Mouse (Mus musculus) MEL (cell line): ENCODE measurements at regions not wholly inside any gene's neighbourhood (a gene's known extent, or its start where the extent isn't known, plus 50 kb on each side); places are given as distances from the start of the nearest gene placed in this dataset.

Experiments used
- DNase-seq: peaks from one replicate; pipeline ENCODE4 v3.0.0; 2011; ENCODE audit warnings: low read depth, low spot score
- H3K27ac ChIP-seq: 2 replicates; pipeline ENCODE4 v1.5.1; 2012; ENCODE audit warnings: low read depth, mild to moderate bottlenecking, control low read depth, low read length, moderate library complexity; ENCODE audit not compliant: control insufficient read depth
- H3K27me3 ChIP-seq, 2 experiments: fragments of 150-350 bp in 1 of 2; sonication (generic) in 1 of 2; 2 replicates each; pipeline ENCODE4 v1.6.1; 2012; ENCODE audit warnings: low read length in 2 of 2, mild to moderate bottlenecking in 2 of 2, improper control_type of control experiment in 1 of 2, moderate library complexity in 1 of 2; ENCODE audit not compliant: insufficient read depth in 2 of 2, control insufficient read depth in 1 of 2
- H3K36me3 ChIP-seq, 2 experiments: 2 replicates each; pipeline ENCODE4 v1.6.1; 2012 to 2014; ENCODE audit warnings: low read length in 2 of 2, improper control_type of control experiment in 1 of 2, inconsistent platforms in 1 of 2, mild to moderate bottlenecking in 1 of 2; ENCODE audit not compliant: insufficient read depth in 2 of 2, control insufficient read depth in 1 of 2
- H3K4me1 ChIP-seq, 2 experiments: fragments of 150-350 bp in 1 of 2; sonication (generic) in 1 of 2; 2 replicates each; pipeline ENCODE4 v1.6.1; 2012; ENCODE audit warnings: low read length in 2 of 2, improper control_type of control experiment in 1 of 2, mild to moderate bottlenecking in 1 of 2; ENCODE audit not compliant: insufficient read depth in 2 of 2, control insufficient read depth in 1 of 2
- H3K4me3 ChIP-seq, 2 experiments: fragments of 150-350 bp in 1 of 2; sonication (generic) in 1 of 2; 2 replicates each; pipeline ENCODE4 v1.5.1; 2012; ENCODE audit warnings: low read depth in 2 of 2, low read length in 2 of 2, mild to moderate bottlenecking in 2 of 2, moderate library complexity in 2 of 2, control low read depth in 1 of 2, improper control_type of control experiment in 1 of 2; ENCODE audit not compliant: control insufficient read depth in 1 of 2, insufficient read depth in 1 of 2
- H3K79me2 ChIP-seq: 2 replicates; pipeline ENCODE4 v1.6.1; 2012; ENCODE audit warnings: mild to moderate bottlenecking, low read length, moderate library complexity; ENCODE audit not compliant: control insufficient read depth, poor library complexity, insufficient read depth
- H3K9ac ChIP-seq: 2 replicates; pipeline ENCODE4 v1.6.1; 2012; ENCODE audit warnings: low read depth, mild to moderate bottlenecking, control low read depth, low read length, moderate library complexity; ENCODE audit not compliant: control insufficient read depth, poor library complexity, severe bottlenecking
- H3K9me3 ChIP-seq: fragments of 150-350 bp; sonication (generic); replicated peaks from 2 replicates; pipeline ENCODE4 v1.6.1; 2012; ENCODE audit warnings: mild to moderate bottlenecking, low read length, improper control_type of control experiment, moderate library complexity; ENCODE audit not compliant: insufficient read depth
- CHD1 ChIP-seq: IDR thresholded peaks from 2 replicates; pipeline ENCODE4 v1.6.1; 2012; ENCODE audit warnings: low read depth, mild to moderate bottlenecking, inconsistent platforms, low read length, improper control_type of control experiment
- CHD2 ChIP-seq: IDR thresholded peaks from 2 replicates; pipeline ENCODE4 v1.6.1; 2011; ENCODE audit warnings: low read length, improper control_type of control experiment
- E2F4 ChIP-seq: IDR thresholded peaks from 2 replicates; pipeline ENCODE4 v1.6.1; 2011; ENCODE audit warnings: low read depth, low read length, improper control_type of control experiment, borderline replicate concordance
- HCFC1 ChIP-seq: IDR thresholded peaks from 2 replicates; pipeline ENCODE4 v1.6.1; 2012; ENCODE audit warnings: low read depth, mild to moderate bottlenecking, inconsistent platforms, low read length, improper control_type of control experiment, moderate library complexity
- JUND ChIP-seq: IDR thresholded peaks from 2 replicates; pipeline ENCODE4 v1.6.1; 2011; ENCODE audit warnings: low read depth, mild to moderate bottlenecking, improper control_type of control experiment, low read length
- MAX ChIP-seq: IDR thresholded peaks from 2 replicates; pipeline ENCODE4 v1.6.1; 2011; ENCODE audit warnings: low read length, improper control_type of control experiment
- MAZ ChIP-seq: IDR thresholded peaks from 2 replicates; pipeline ENCODE4 v1.6.1; 2012; ENCODE audit warnings: low read depth, mild to moderate bottlenecking, inconsistent platforms, low read length, improper control_type of control experiment
- MYC ChIP-seq: IDR thresholded peaks from 2 replicates; pipeline ENCODE4 v1.6.1; 2011; ENCODE audit warnings: low read depth, mild to moderate bottlenecking, low read length, improper control_type of control experiment, moderate library complexity
- NELFE ChIP-seq: IDR thresholded peaks from 2 replicates; pipeline ENCODE4 v1.6.1; 2011; ENCODE audit warnings: low read depth, low read length, improper control_type of control experiment
- POLR2A ChIP-seq, 2 experiments: IDR thresholded peaks; 2 replicates each; pipeline ENCODE4 v1.6.1; 2011 to 2012; ENCODE audit warnings: low read length in 2 of 2, mild to moderate bottlenecking in 2 of 2, control low read depth in 1 of 2, improper control_type of control experiment in 1 of 2, low read depth in 1 of 2, moderate library complexity in 1 of 2; ENCODE audit not compliant: control insufficient read depth in 1 of 2, insufficient read depth in 1 of 2, poor library complexity in 1 of 2
- POLR2AphosphoS5 ChIP-seq: IDR thresholded peaks from 2 replicates; pipeline ENCODE4 v1.6.1; 2012; ENCODE audit warnings: low read depth, borderline replicate concordance, mild to moderate bottlenecking, inconsistent platforms, low read length, moderate library complexity, mixed read lengths
- RAD21 ChIP-seq: IDR thresholded peaks from 2 replicates; pipeline ENCODE4 v1.6.1; 2011; ENCODE audit warnings: mild to moderate bottlenecking, low read depth, low read length, improper control_type of control experiment
- TBP ChIP-seq: IDR thresholded peaks from 2 replicates; pipeline ENCODE4 v1.8.0; 2011; ENCODE audit warnings: low read depth, low read length, improper control_type of control experiment
- TCF12 ChIP-seq: IDR thresholded peaks from 2 replicates; pipeline ENCODE4 v1.6.1; 2014; ENCODE audit warnings: low read depth, mild to moderate bottlenecking, inconsistent platforms, low read length, improper control_type of control experiment, moderate library complexity
- UBTF ChIP-seq: IDR thresholded peaks from 2 replicates; pipeline ENCODE4 v1.6.1; 2012; ENCODE audit warnings: low read depth, mild to moderate bottlenecking, inconsistent platforms, low read length, improper control_type of control experiment, moderate library complexity, borderline replicate concordance; ENCODE audit not compliant: insufficient read depth
- USF1 ChIP-seq: IDR thresholded peaks from 2 replicates; pipeline ENCODE4 v1.6.1; 2014; ENCODE audit warnings: low read depth, mild to moderate bottlenecking, inconsistent platforms, low read length, improper control_type of control experiment, moderate library complexity
- USF2 ChIP-seq, 2 experiments: IDR thresholded peaks; 2 replicates each; pipeline ENCODE4 v1.6.1; 2011 to 2012; ENCODE audit warnings: improper control_type of control experiment in 2 of 2, low read length in 2 of 2, borderline replicate concordance in 1 of 2, inconsistent platforms in 1 of 2, low read depth in 1 of 2, mild to moderate bottlenecking in 1 of 2; ENCODE audit not compliant: insufficient read depth in 1 of 2
- ZC3H11A ChIP-seq: IDR thresholded peaks from 2 replicates; pipeline ENCODE4 v1.6.1; 2012; ENCODE audit warnings: low read depth, mild to moderate bottlenecking, inconsistent platforms, low read length, improper control_type of control experiment

DNA sequence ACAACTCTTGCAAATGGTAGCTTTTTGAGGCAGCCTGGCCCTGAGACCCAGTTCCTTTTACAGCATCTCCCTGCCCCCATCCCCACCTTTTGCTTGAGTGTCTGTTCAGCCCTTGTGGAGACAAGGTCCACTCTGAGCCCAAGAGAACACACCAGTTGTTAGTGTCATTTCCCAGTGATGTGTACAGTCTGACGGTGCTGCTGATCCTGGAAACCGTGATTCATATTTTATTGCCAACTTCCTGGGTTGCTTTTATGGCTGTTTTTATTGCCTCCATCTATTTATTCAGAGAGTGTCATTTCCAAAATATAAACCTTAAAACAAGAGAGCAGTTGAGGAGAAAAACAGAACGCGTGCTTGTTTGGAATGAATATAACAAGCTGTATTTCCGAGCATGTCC is 309.6 kb upstream of the Isl1 start:
- Histone ChIP-seq H3K9ac (no peak overlapping the region), H3K9me3 (no peaks in the 10 kb centered on the region), H3K4me3 (no peak overlapping the region), H3K27ac (no peak overlapping the region), H3K4me1 (no peaks in the 10 kb centered on the region), H3K36me3 (no peaks in the 10 kb centered on the region), H3K27me3 (no peaks in the 10 kb centered on the region), H3K79me2 (no peaks in the 10 kb centered on the region)
- no peak for TF ChIP-seq NELFE
- TF ChIP-seq JUND = no peak
- no peak for DNase-seq

DNA sequence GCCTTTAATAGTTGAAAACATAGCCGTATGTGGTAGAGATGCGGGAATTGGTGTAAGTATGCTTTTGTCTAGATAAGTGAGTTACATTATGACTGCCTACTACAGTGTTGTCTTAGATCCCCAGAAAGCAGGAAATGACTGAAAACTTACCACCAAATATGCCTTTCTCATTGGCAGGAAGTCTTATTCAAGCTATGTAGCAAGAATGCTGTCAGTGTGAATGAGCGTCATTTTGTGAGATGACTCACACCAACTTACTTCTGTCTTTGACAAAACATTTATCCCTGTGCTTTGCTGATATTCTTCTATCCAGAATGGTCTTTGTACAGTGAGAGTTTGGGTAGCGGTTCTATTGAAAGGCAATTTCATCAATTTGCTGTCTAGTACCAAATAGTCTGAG is 286.9 kb upstream of the Isl1 start:
- Histone ChIP-seq H3K4me1 (no peaks in the 10 kb centered on the region), H3K27ac (no peak overlapping the region)

DNA sequence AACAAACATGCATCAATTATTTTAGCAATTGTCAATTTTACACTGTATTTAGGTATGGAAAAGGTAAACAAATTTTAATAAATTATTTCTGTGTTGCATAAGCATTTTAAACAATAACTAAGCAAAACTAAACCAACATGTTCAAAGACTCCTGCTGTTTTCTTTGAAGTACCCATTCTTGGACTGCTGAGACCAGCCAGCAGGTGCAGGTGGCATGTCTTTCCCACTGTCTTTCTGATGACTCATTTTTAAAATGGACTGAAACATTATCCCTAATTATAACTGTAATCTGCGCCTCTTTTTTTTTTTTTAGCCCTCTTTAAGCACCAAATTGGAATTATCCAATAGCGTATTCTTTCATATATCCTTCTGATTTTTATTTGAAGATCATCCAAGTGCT is 286.0 kb upstream of the Isl1 start:
- H3K9me3 ChIP-seq = no peaks in the 10 kb centered on the region
- no peaks in the 10 kb centered on the region for H3K79me2 ChIP-seq
- no peaks in the 10 kb centered on the region for H3K36me3 ChIP-seq
- H3K27ac ChIP-seq = no peak overlapping the region
- TF ChIP-seq ZC3H11A (no peak), CHD2 (no peak), HCFC1 (no peak), POLR2AphosphoS5 (no peak), TCF12 (no peak), UBTF (no peak), POLR2A (IDR thresholded peaks at IDR 0.05; ENCODE audit: control insufficient read depth in 1 of 2, insufficient read depth in 1 of 2, low read depth in 1 of 2, low read length in 2 of 2, poor library complexity in 1 of 2) (no peak), TBP (no peak), RAD21 (no peak), MYC (no peak), JUND (no peak)
- no peaks in the 10 kb centered on the region for H3K27me3 ChIP-seq
- DNase-seq = no peak
- no peak overlapping the region for H3K9ac ChIP-seq
- H3K4me3 ChIP-seq = no peak overlapping the region
- no peaks in the 10 kb centered on the region for H3K4me1 ChIP-seq

More for the DNA sequence above, 286.9 kb upstream of the Isl1 start:
- H3K9ac ChIP-seq = no peak overlapping the region
- H3K9me3 ChIP-seq = no peaks in the 10 kb centered on the region
- no peaks in the 10 kb centered on the region for H3K36me3 ChIP-seq
- no peak for TF ChIP-seq MAX
- no peak for TF ChIP-seq USF2 (IDR thresholded peaks at IDR 0.05; ENCODE audit: borderline replicate concordance in 1 of 2, insufficient read depth in 1 of 2, low read depth in 1 of 2, low read length in 2 of 2)
- no peak for TF ChIP-seq MAZ
- no peak for TF ChIP-seq CHD1
- no peak for TF ChIP-seq USF1
- TF ChIP-seq POLR2A (IDR thresholded peaks at IDR 0.05; ENCODE audit: control insufficient read depth in 1 of 2, insufficient read depth in 1 of 2, low read depth in 1 of 2, low read length in 2 of 2, poor library complexity in 1 of 2) = no peak
- no peak for TF ChIP-seq NELFE
- TF ChIP-seq E2F4 = no peak
- TF ChIP-seq, all 39 proteins: peak for 0
- DNase-seq = no peak
- Histone ChIP-seq H3K4me3 (no peak overlapping the region), H3K27me3 (no peaks in the 10 kb centered on the region), H3K79me2 (no peaks in the 10 kb centered on the region)
